Mouse (Mus musculus) heart, adult 2 months (tissue): ENCODE measurements around the gene Tmem44.

ENCODE experiments used
- CTCF ChIP-seq: fragments of 200-600 bp; IDR thresholded peaks from 2 replicates; pipeline ENCODE4 v1.8.1; 2022; ENCODE audit warnings: antibody characterized with exemption, mild to moderate bottlenecking, moderate library complexity
- EP300 ChIP-seq: fragments of 200-500 bp; IDR thresholded peaks from 2 replicates; pipeline ENCODE4 v1.6.1; 2011; ENCODE audit warnings: low read depth, low read length, control low read depth; ENCODE audit not compliant: insufficient read depth
- POLR2A ChIP-seq: fragments of 200-500 bp; IDR thresholded peaks from 2 replicates; pipeline ENCODE4 v1.6.1; 2011; ENCODE audit warnings: mild to moderate bottlenecking, low read depth, low read length, control low read depth; ENCODE audit not compliant: insufficient read depth

- TF ChIP-seq CTCF (no peak), POLR2A (no peak), EP300 (no peak)
Observed at GRCm38 (mm10) chr16:30527889-30528288, 22.8 kb downstream of the Tmem44 start.
